Mouse (Mus musculus) stomach, embryonic 15.5 days (tissue): ENCODE results near the gene Iqcc. TPM values are rescaled to one million over a fixed set of nuclear protein-coding genes. Genes with fewer than 3 reads are reported as not detected.

Experiments
- ATAC-seq: fragments of 200-750 bp; cut with Nextera tagmentation; 2 replicates; pipeline ENCODE4 v1.8.0; 2017; ENCODE audit warnings: low read depth, moderate number of reproducible peaks, moderate TSS enrichment; ENCODE audit not compliant: insufficient read depth, low FRiP score
- H3K27ac ChIP-seq: fragments of 300-500 bp; sonication (generic); 2 replicates; pipeline ENCODE4 v1.5.1; 2015; ENCODE audit warnings: mild to moderate bottlenecking, inconsistent platforms
- H3K27me3 ChIP-seq: fragments of 300-500 bp; sonication (generic); replicated peaks from 2 replicates; pipeline ENCODE4 v1.6.1; 2015; ENCODE audit warnings: inconsistent platforms
- H3K36me3 ChIP-seq: fragments of 300-500 bp; sonication (generic); 2 replicates; pipeline ENCODE4 v1.6.1; 2015; ENCODE audit warnings: inconsistent platforms
- H3K4me1 ChIP-seq: fragments of 300-500 bp; sonication (generic); 2 replicates; pipeline ENCODE4 v1.6.1; 2015; ENCODE audit warnings: inconsistent platforms
- H3K4me2 ChIP-seq: fragments of 300-500 bp; sonication (generic); 2 replicates; pipeline ENCODE4 v1.6.1; 2015; ENCODE audit warnings: mild to moderate bottlenecking, inconsistent platforms
- H3K4me3 ChIP-seq: fragments of 300-500 bp; sonication (generic); replicated peaks from 2 replicates; pipeline ENCODE4 v1.5.1; 2015; ENCODE audit warnings: inconsistent platforms
- H3K9ac ChIP-seq: fragments of 300-500 bp; sonication (generic); 2 replicates; pipeline ENCODE4 v1.6.1; 2015; ENCODE audit warnings: inconsistent platforms
- H3K9me3 ChIP-seq: fragments of 300-500 bp; sonication (generic); 2 replicates; pipeline ENCODE4 v1.6.1; 2016; ENCODE audit warnings: inconsistent platforms
- WGBS: fragments of 180-500 bp; shearing (Covaris S2); methylation state at CpG from one replicate; pipeline ENCODE4 v1.1.7; 2015; 5-methylcytosine and 5-hydroxymethylcytosine counted together
- polyA plus RNA-seq: library from polyadenylated mRNA; unstranded; fragments of >200 nt; fragmentation: Nextera tagmentation; extraction: Ambion mirVana; gene quantifications from 2 replicates; pipeline ENCODE4 v1.2.1, GENCODE M21; 2015

The Iqcc gene
- polyA plus RNA-seq = 25.0 and 29.5 TPM in 2 replicates

- Histone ChIP-seq H3K36me3 (0 out of 2 replicates have a peak, but pooled peaks cover 9% of the 10 kb centered on the region), H3K4me3 (peak within 1 kb of the TSS; percentile 76), H3K9ac (peak within 1 kb of the TSS; percentile 78), H3K27ac (peak within 1 kb of the TSS; percentile 88), H3K9me3 (no peaks in the 10 kb centered on the region), H3K4me1 (peaks cover 23% of the 10 kb centered on the region), H3K27me3 (no peaks in the 10 kb centered on the region), H3K4me2 (peak within 1 kb of the TSS; percentile 85)
- WGBS = 4% methylated on average over 44 of the region's 44 CpGs
- ATAC-seq = peak; percentile 87
Measured at GRCm38 (mm10) chr4:129618786-129619691, at the start of gene Iqcc. Iqcc (minus strand) TSS chr4:129619099.

GRCm38 (mm10) chr4:129662255-129662813, 43.4 kb upstream of the Iqcc start:
- ATAC-seq = no peak

DNA sequence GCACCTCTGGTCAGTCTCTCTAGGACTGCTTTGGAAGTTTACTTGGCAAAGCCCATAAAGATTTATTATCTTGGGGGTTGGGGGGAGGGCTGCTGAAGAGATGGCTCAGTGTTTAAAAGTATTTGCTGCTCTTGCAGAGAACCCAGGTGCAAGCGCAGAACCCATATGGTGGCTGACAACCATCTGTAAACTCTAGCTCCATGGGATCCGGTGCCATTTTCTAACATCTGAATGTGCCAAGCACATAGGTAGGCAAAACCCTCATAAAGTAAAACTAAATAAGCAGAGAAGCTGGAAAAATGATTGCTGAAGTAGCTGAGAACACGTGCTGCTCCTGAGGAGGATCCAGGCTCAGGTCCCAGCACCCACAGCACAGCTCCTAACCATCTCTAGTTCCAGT, 42.7 kb upstream of the Iqcc start:
- H3K27ac ChIP-seq = no peak overlapping the region
- peaks cover 31% of the 10 kb centered on the region for H3K36me3 ChIP-seq
- no peak for ATAC-seq
- WGBS = 67% methylated on average over 3 of the region's 3 CpGs
- H3K9me3 ChIP-seq = no peaks in the 10 kb centered on the region
- no peaks in the 10 kb centered on the region for H3K4me1 ChIP-seq
- H3K4me3 ChIP-seq = no peak overlapping the region
- no peaks in the 10 kb centered on the region for H3K27me3 ChIP-seq
- no peak overlapping the region for H3K9ac ChIP-seq
- no peak overlapping the region for H3K4me2 ChIP-seq

More at GRCm38 (mm10) chr4:129662255-129662813, 43.4 kb upstream of the Iqcc start:
- Histone ChIP-seq H3K4me3 (no peak overlapping the region), H3K36me3 (peaks cover 28% of the 10 kb centered on the region), H3K27me3 (no peaks in the 10 kb centered on the region), H3K4me1 (no peaks in the 10 kb centered on the region), H3K9me3 (no peaks in the 10 kb centered on the region), H3K9ac (no peak overlapping the region), H3K27ac (no peak overlapping the region), H3K4me2 (no peak overlapping the region)
- WGBS = 77% methylated on average over 3 of the region's 3 CpGs

- ATAC-seq = no peak
- WGBS = 91% methylated on average over 14 of the region's 14 CpGs
Measured at GRCm38 (mm10) chr4:129654770-129655169, 35.9 kb upstream of the Iqcc start.

DNA sequence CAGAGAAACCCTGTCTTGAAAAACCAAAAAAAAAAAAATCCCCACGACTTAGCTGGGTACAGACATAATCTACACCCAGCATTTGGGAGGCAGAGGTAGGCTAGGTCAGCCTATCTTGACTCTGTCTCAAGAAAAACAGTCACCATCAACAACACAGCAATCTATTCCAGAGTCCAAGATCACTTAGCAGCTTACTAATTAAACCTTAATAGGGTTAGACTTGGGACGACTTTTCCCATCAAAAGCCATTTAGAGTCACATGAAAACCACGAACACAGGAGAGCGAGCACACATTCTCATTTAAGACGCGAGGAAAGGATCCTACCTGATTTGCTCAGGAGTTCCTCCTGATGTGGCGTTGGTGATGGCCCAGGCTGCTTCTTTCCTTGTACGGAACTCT, 31.5 kb upstream of the Iqcc start:
- no peak for ATAC-seq
- Histone ChIP-seq H3K36me3 (peaks cover 67% of the 10 kb centered on the region), H3K9ac (no peak overlapping the region), H3K4me2 (no peak overlapping the region), H3K4me3 (no peak overlapping the region), H3K27me3 (no peaks in the 10 kb centered on the region), H3K27ac (no peak overlapping the region), H3K4me1 (no peaks in the 10 kb centered on the region), H3K9me3 (no peaks in the 10 kb centered on the region)
- 91% methylated on average over 8 of the region's 8 CpGs for WGBS

More at GRCm38 (mm10) chr4:129654770-129655169, 35.9 kb upstream of the Iqcc start:
- H3K4me3 ChIP-seq = no peak overlapping the region
- no peaks in the 10 kb centered on the region for H3K9me3 ChIP-seq
- no peaks in the 10 kb centered on the region for H3K27me3 ChIP-seq
- H3K36me3 ChIP-seq = peaks cover 46% of the 10 kb centered on the region
- no peak overlapping the region for H3K4me2 ChIP-seq
- no peak overlapping the region for H3K27ac ChIP-seq
- H3K4me1 ChIP-seq = no peaks in the 10 kb centered on the region
- no peak overlapping the region for H3K9ac ChIP-seq

DNA sequence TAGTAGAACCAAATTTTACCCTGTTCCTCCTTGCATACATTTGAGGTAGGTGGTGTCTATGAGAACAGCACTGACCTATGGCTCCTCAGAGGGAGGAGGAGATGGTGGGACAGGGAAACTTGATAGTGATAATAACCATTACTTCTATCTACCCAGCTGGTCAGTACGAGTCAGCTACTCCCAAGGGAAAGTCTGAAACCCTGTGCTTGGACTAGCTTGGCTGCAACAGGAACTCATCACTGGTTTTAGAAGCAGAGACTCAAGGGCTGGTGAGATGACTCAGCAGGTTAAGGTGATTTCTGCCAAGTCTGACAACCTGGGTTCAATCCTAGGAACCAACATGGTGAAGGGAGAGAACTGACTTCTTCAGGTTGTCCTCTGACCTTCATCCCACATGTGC, 29.8 kb upstream of the Iqcc start:
- Histone ChIP-seq H3K4me1 (no peaks in the 10 kb centered on the region), H3K27ac (no peak overlapping the region), H3K4me2 (no peak overlapping the region), H3K36me3 (peaks cover 55% of the 10 kb centered on the region), H3K27me3 (no peaks in the 10 kb centered on the region), H3K9me3 (no peaks in the 10 kb centered on the region), H3K4me3 (no peak overlapping the region), H3K9ac (no peak overlapping the region)
- 70% methylated on average over 1 of the region's 1 CpGs for WGBS
- ATAC-seq = no peak

DNA sequence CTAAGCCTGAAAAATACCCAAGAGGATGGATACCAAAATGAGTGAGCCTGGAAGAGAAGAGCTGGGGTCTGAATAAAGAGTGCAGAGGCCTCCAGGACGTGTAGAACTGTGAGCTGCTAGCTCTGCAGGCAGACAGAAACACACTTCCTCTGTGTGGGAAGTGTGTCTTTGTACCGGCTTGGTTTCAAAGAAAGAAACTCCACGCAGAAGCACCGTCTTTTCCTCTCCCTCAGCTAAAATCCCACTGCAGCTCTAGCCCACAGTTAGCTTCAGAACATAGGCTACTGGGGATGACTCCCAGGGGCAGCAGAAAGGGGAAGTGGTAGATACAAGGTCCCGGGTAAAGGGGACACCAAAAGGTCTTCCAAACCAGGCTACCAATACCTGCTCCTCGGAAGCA, 26.3 kb upstream of the Iqcc start:
- H3K4me1 ChIP-seq = no peaks in the 10 kb centered on the region
- peaks cover 40% of the 10 kb centered on the region for H3K36me3 ChIP-seq
- no peak for ATAC-seq
- no peaks in the 10 kb centered on the region for H3K9me3 ChIP-seq
- H3K4me3 ChIP-seq = no peak overlapping the region
- no peak overlapping the region for H3K9ac ChIP-seq
- H3K27ac ChIP-seq = no peak overlapping the region
- no peak overlapping the region for H3K4me2 ChIP-seq
- WGBS = 85% methylated on average over 6 of the region's 6 CpGs
- no peaks in the 10 kb centered on the region for H3K27me3 ChIP-seq

- 42% methylated on average over 5 of the region's 5 CpGs for WGBS
- no peak overlapping the region for H3K4me3 ChIP-seq
- ATAC-seq = no peak
- H3K9me3 ChIP-seq = no peaks in the 10 kb centered on the region
- H3K36me3 ChIP-seq = peaks cover 23% of the 10 kb centered on the region
- no peak overlapping the region for H3K9ac ChIP-seq
- no peaks in the 10 kb centered on the region for H3K27me3 ChIP-seq
- peaks cover 13% of the 10 kb centered on the region for H3K4me1 ChIP-seq
- peak overlapping the region; percentile 78; the same call in 1 of the 2 replicates for H3K4me2 ChIP-seq
- H3K27ac ChIP-seq = 0 out of 2 replicates have a peak overlapping the region, but pooled peaks have one; percentile 2
Measured at GRCm38 (mm10) chr4:129641756-129642155, 22.9 kb upstream of the Iqcc start.

- peak within 1 kb of the TSS; percentile 70 for H3K4me3 ChIP-seq
- ATAC-seq = peak; percentile 92
- H3K27ac ChIP-seq = peak within 1 kb of the TSS; percentile 97
- H3K4me2 ChIP-seq = peak within 1 kb of the TSS; percentile 78
- no peaks in the 10 kb centered on the region for H3K27me3 ChIP-seq
- H3K9ac ChIP-seq = peak within 1 kb of the TSS; percentile 53
- H3K4me1 ChIP-seq = peaks cover 13% of the 10 kb centered on the region
- no peaks in the 10 kb centered on the region for H3K9me3 ChIP-seq
- under 1% methylated on average over 60 of the region's 60 CpGs for WGBS
- peaks cover 26% of the 10 kb centered on the region for H3K36me3 ChIP-seq
Measured at GRCm38 (mm10) chr4:129640638-129641467, 22.0 kb upstream of the Iqcc start, which contains the start of gene Txlna. Txlna (minus strand) TSS chr4:129641065.

DNA sequence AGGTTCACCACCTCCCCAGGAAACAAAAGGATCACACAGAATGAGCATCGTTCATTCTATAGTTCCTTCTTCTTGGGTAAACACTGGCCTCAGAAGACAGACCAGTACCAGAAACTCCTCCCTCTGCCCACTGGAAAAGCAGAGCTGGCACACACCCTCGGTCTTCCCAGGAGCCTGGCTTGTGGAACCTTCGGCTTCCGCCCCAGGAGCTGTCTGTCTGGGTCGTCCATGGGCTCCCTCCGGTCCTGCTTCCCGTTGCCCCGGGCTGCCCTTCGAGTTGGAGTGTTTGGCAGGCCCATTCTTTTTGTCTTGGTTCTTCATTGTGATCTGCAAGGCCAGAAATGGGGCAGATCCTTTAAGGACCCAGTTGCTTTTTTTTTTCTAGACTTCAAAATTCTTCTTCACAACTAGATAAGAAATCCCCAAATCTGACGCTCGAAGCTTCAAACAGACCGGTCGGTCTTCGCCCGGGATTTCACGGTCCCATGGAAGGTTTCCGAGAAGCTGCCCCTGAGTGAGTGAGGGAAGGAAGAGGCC, 21.3 kb upstream of the Iqcc start:
- ATAC-seq = no peak
- Histone ChIP-seq H3K4me1 (peaks cover 13% of the 10 kb centered on the region), H3K27me3 (no peaks in the 10 kb centered on the region), H3K36me3 (peaks cover 25% of the 10 kb centered on the region), H3K9ac (peak overlapping the region; percentile 53), H3K4me3 (peak overlapping the region; percentile 70), H3K4me2 (peak overlapping the region; percentile 78), H3K9me3 (no peaks in the 10 kb centered on the region), H3K27ac (peak overlapping the region; percentile 97)
- WGBS = 2% methylated on average over 17 of the region's 17 CpGs

DNA sequence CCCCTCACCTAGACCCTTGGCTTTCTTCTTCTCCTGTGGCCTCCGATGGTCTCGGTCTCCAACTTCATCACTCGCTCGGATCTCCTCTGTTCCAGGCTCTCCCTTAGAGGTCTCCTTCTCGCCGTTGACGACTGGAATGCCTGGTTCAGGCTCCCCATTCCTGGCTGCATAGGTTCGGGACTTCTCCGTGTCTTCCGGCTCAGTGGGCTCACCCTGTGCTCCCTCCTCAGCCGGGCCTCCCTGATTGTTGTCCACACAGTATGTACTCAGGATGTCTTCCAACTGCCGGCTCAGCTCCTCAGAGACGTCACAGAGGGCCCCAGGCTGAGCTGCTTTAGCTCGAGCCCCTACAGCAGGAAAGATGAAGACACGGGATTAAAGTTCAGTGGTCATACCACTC, 20.3 kb upstream of the Iqcc start:
- Histone ChIP-seq H3K4me3 (peak overlapping the region; percentile 70), H3K9me3 (no peaks in the 10 kb centered on the region), H3K4me1 (peaks cover 13% of the 10 kb centered on the region), H3K4me2 (peak overlapping the region; percentile 78), H3K9ac (no peak overlapping the region), H3K27ac (peak overlapping the region; percentile 97; the same call in 1 of the 2 replicates), H3K27me3 (no peaks in the 10 kb centered on the region), H3K36me3 (peaks cover 33% of the 10 kb centered on the region)
- 85% methylated on average over 15 of the region's 15 CpGs for WGBS
- ATAC-seq = no peak
